Mouse (Mus musculus): ENCODE results near the gene Vmn1r223.
"Not testable (repeated sequence)": the region's sequence is repeated elsewhere in the genome, so short reads cannot be mapped to it uniquely, and the experiment has no call there.

Vmn1r223 gene

GRCm38 (mm10) chr13:23246834-23247233, at the start of gene Vmn1r223:
Gene Vmn1r223 (plus strand): TSS chr13:23247134.
- not testable (repeated sequence) for DNase-seq

- DNase-seq = not testable (repeated sequence)
These were observed 43.0 kb upstream of the Vmn1r223 start for GRCm38 (mm10) chr13:23203885-23204284.

- not testable (repeated sequence) for DNase-seq
These were observed 33.1 kb upstream of the Vmn1r223 start, which contains the start of gene Vmn1r221 for GRCm38 (mm10) chr13:23213827-23214226. Gene Vmn1r221 (plus strand): TSS chr13:23214127.

- not testable (repeated sequence) for DNase-seq
These were observed 11.1 kb upstream of the Vmn1r223 start, which contains the start of gene Vmn1r222 for GRCm38 (mm10) chr13:23235847-23236246. Gene Vmn1r222 (minus strand): TSS chr13:23235947.

- no peak for DNase-seq
These were observed 11.7 kb downstream of the Vmn1r223 start for GRCm38 (mm10) chr13:23258546-23259048.

- DNase-seq = not testable (repeated sequence)
These were observed 21.7 kb downstream of the Vmn1r223 start for GRCm38 (mm10) chr13:23268606-23269005.

GRCm38 (mm10) chr13:23269127-23269526, 22.2 kb downstream of the Vmn1r223 start:
- not testable (repeated sequence) for DNase-seq

- no peak for DNase-seq
These were observed 22.7 kb downstream of the Vmn1r223 start for GRCm38 (mm10) chr13:23269681-23270080.

- DNase-seq = no peak
These were observed 23.6 kb downstream of the Vmn1r223 start for GRCm38 (mm10) chr13:23270321-23271101.

- DNase-seq = no peak
These were observed 32.6 kb downstream of the Vmn1r223 start for GRCm38 (mm10) chr13:23279576-23279975.

GRCm38 (mm10) chr13:23279992-23280391, 33.1 kb downstream of the Vmn1r223 start:
- no peak for DNase-seq

- DNase-seq = no peak
These were observed 38.4 kb downstream of the Vmn1r223 start for GRCm38 (mm10) chr13:23285191-23285920.

- no peak for DNase-seq
These were observed 39.2 kb downstream of the Vmn1r223 start for GRCm38 (mm10) chr13:23285921-23286720.

GRCm38 (mm10) chr13:23286721-23287362, 39.9 kb downstream of the Vmn1r223 start:
- no peak for DNase-seq

GRCm38 (mm10) chr13:23297737-23298136, 50.8 kb downstream of the Vmn1r223 start:
- no peak for DNase-seq

- no peak for DNase-seq
These were observed 51.7 kb downstream of the Vmn1r223 start for GRCm38 (mm10) chr13:23298445-23299232.

GRCm38 (mm10) chr13:23299276-23299998, 52.5 kb downstream of the Vmn1r223 start:
- no peak for DNase-seq

- DNase-seq = no peak
These were observed 53.0 kb downstream of the Vmn1r223 start for GRCm38 (mm10) chr13:23299999-23300341.

Data from thymus, postnatal 14 days (tissue).